Comparison of ENCODE assay signal across 14 mouse cellular contexts in the genomic region with DNA sequence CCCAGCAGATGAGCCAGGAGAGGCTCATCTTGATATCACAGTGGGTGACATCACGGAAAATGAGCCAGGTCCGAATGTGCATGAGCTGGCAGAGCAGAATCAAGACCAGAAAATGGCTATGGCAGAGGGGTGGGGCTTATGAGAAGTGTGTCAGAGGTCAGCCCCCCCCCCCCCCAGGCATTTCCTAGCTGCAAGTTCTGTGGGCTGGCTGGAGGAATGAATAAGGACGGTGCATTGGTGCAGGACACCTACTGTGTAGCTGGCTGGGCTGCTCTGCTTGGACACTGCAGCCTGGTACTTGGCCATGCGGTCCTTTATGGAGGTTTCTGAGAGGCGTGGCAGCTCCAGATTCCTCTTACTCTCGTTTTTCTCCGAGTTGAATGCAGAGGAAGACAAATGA. TPM values are rescaled to one million over a fixed set of nuclear protein-coding genes. Genes with fewer than 3 reads are reported as not detected.
A peak's percentile ranks its signal among the peaks of the same experiment; 100 is the strongest.
DNase-seq lines count a peak whose midpoint lies in the region; ATAC-seq and TF ChIP-seq lines count a peak whose summit lies in the region.
"Had no signal": no experiment of that assay in that cellular context is flagged by ENCODE, and none has a peak within 500 bp of the region (broad histone marks: within the 10 kb centered on the region; RNA-seq: fewer than 3 reads in every experiment).

No protein-coding gene starts in this region.

- peaks cover 5% of the 10 kb centered on the region; the same call in 1 of the 2 replicates for H3K27me3 ChIP-seq in midbrain, embryonic 10.5 days (ENCODE audit: low read depth, poor library complexity, severe bottlenecking)
- no peaks in the 10 kb centered on the region for H3K27me3 ChIP-seq in midbrain, postnatal 0 days (ENCODE audit: insufficient read depth, low read length)
- H3K27me3 ChIP-seq in heart, adult 2 months (ENCODE audit: control insufficient read depth, insufficient read depth, low read length) = no peaks in the 10 kb centered on the region
- H3K27me3 ChIP-seq: embryonic facial prominence, embryonic 13.5 days; limb, embryonic 13.5 days had no signal

- 31% methylated on average over 7 of the region's 7 CpGs for WGBS in midbrain, embryonic 10.5 days
- 33% methylated on average over 7 of the region's 7 CpGs for WGBS in midbrain, postnatal 0 days
- WGBS in heart, adult 2 months = 36% methylated on average over 7 of the region's 7 CpGs

- no peak overlapping the region for H3K9ac ChIP-seq in midbrain, postnatal 0 days (replicated peaks; ENCODE audit: low read length, poor library complexity, severe bottlenecking)
- H3K9ac ChIP-seq in heart, adult 2 months (ENCODE audit: low read depth, low read length) = no peak overlapping the region
- H3K9ac ChIP-seq: embryonic facial prominence, embryonic 13.5 days; limb, embryonic 13.5 days had no signal

- H3K79me2 ChIP-seq in heart, adult 2 months (replicated peaks; ENCODE audit: control insufficient read depth, insufficient read depth, low read length) = peaks cover 1% of the 10 kb centered on the region; the same call in 1 of the 2 replicates

- no peak overlapping the region for H3K4me2 ChIP-seq in midbrain, postnatal 0 days (ENCODE audit: low read depth, low read length, poor library complexity, severe bottlenecking)
- H3K4me2 ChIP-seq: embryonic facial prominence, embryonic 13.5 days; limb, embryonic 13.5 days had no signal

- TF ChIP-seq EP300 in heart, adult 2 months (IDR thresholded peaks at IDR 0.05; ENCODE audit: insufficient read depth, low read depth, low read length) = no peak

- no peaks in the 10 kb centered on the region for H3K9me3 ChIP-seq in midbrain, embryonic 10.5 days (replicated peaks)
- H3K9me3 ChIP-seq in midbrain, postnatal 0 days (ENCODE audit: low read length) = no peaks in the 10 kb centered on the region
- H3K9me3 ChIP-seq: embryonic facial prominence, embryonic 13.5 days; limb, embryonic 13.5 days had no signal

- H3K36me3 ChIP-seq in midbrain, embryonic 10.5 days = peaks cover 8% of the 10 kb centered on the region
- H3K36me3 ChIP-seq in midbrain, postnatal 0 days (ENCODE audit: insufficient read depth, low read length) = peaks cover 4% of the 10 kb centered on the region; the same call in 1 of the 2 replicates
- H3K36me3 ChIP-seq in heart, adult 2 months (ENCODE audit: control insufficient read depth, insufficient read depth, low read length) = peaks cover 16% of the 10 kb centered on the region

- no peak for DNase-seq in midbrain, embryonic 10.5 days (ENCODE audit: low spot score)
- DNase-seq in midbrain, postnatal 0 days (ENCODE audit: low spot score) = no peak
- peak; percentile 42 for DNase-seq in MN1 (ENCODE audit: low spot score)
- peak; percentile 29 for DNase-seq in retina, embryonic 14.5 days (ENCODE audit: low spot score)
- no peak for DNase-seq in heart, adult 2 months
- DNase-seq in right cerebral cortex, postnatal 25 days = no peak
- no peak for DNase-seq in right cerebral cortex, postnatal 10 days (ENCODE audit: low spot score in 2 of 2)
- DNase-seq: adrenal gland, postnatal 10 days; lung, adult 18-20 months; lung, postnatal 4 days; spleen, adult 18-20 months had no signal

- no peak overlapping the region for H3K4me3 ChIP-seq in midbrain, embryonic 10.5 days
- no peak overlapping the region for H3K4me3 ChIP-seq in midbrain, postnatal 0 days (ENCODE audit: low read depth, low read length)
- no peak overlapping the region for H3K4me3 ChIP-seq in embryonic fibroblast, embryonic 13.5 days (ENCODE audit: insufficient read depth, low read length)
- no peak overlapping the region for H3K4me3 ChIP-seq in heart, adult 2 months
- H3K4me3 ChIP-seq: embryonic facial prominence, embryonic 13.5 days; limb, embryonic 13.5 days had no signal

- peaks cover 34% of the 10 kb centered on the region for H3K4me1 ChIP-seq in midbrain, embryonic 10.5 days
- H3K4me1 ChIP-seq in midbrain, postnatal 0 days (ENCODE audit: insufficient read depth, low read length) = no peaks in the 10 kb centered on the region
- peaks cover 23% of the 10 kb centered on the region for H3K4me1 ChIP-seq in embryonic fibroblast, embryonic 13.5 days (ENCODE audit: control insufficient read depth, insufficient read depth, low read length)
- H3K4me1 ChIP-seq in heart, adult 2 months (ENCODE audit: control insufficient read depth, insufficient read depth, low read length) = peaks cover 11% of the 10 kb centered on the region

- TF ChIP-seq CTCF in midbrain, postnatal 0 days (IDR thresholded peaks at IDR 0.05) = no peak
- TF ChIP-seq CTCF in embryonic fibroblast, embryonic 13.5 days (IDR thresholded peaks at IDR 0.05; ENCODE audit: borderline replicate concordance, insufficient read depth, low read length) = no peak
- TF ChIP-seq CTCF in heart, adult 2 months (IDR thresholded peaks at IDR 0.05) = no peak

- H3K27ac ChIP-seq in midbrain, embryonic 10.5 days (replicated peaks) = peak overlapping the region; percentile 49; the same call in 1 of the 2 replicates
- no peak overlapping the region for H3K27ac ChIP-seq in midbrain, postnatal 0 days (ENCODE audit: low read depth, low read length)
- peak overlapping the region; percentile 11; the same call in 1 of the 2 replicates for H3K27ac ChIP-seq in embryonic fibroblast, embryonic 13.5 days (ENCODE audit: insufficient read depth, low read length)
- H3K27ac ChIP-seq in heart, adult 2 months = no peak overlapping the region
- H3K27ac ChIP-seq: embryonic facial prominence, embryonic 13.5 days; limb, embryonic 13.5 days had no signal

- intact Hi-C loops in heart, adult 2 months (cut with DNase I) = no loop called here

- no peak for ATAC-seq in midbrain, postnatal 0 days (ENCODE audit: low FRiP score)

- TF ChIP-seq POLR2A in embryonic fibroblast, embryonic 13.5 days (IDR thresholded peaks at IDR 0.05; ENCODE audit: low read depth, low read length) = no peak
- TF ChIP-seq POLR2A in heart, adult 2 months (IDR thresholded peaks at IDR 0.05; ENCODE audit: insufficient read depth, low read depth, low read length) = no peak

RNA-seq across cellular contexts. Expression of a gene that starts 33.5 kb away (rescaled TPM):
- polyA plus RNA-seq in midbrain, embryonic 10.5 days (2016; fragmentation: Nextera tagmentation; extraction: Ambion mirVana) = 58.4 and 63.5 TPM in 2 replicates
- total RNA-seq in midbrain, postnatal 0 days (2014; rRNA removed) = 93.5 and 94.2 TPM in 2 replicates
- polyA plus RNA-seq in midbrain, postnatal 0 days (2015; fragmentation: Nextera tagmentation; extraction: Ambion mirVana) = 75.8 and 76.8 TPM in 2 replicates
- 75.9 and 82.1 TPM in 2 replicates for polyA plus RNA-seq in embryonic fibroblast, embryonic 13.5 days (2011; ENCODE audit: insufficient read length, low read depth, missing spikeins)
- 10 to 100 TPM; 17.4 to 17.9 TPM for total RNA-seq in heart, adult 2 months (2021)
- 21.6 and 27.9 TPM in 2 replicates for polyA plus RNA-seq in heart, adult 2 months (2012; rRNA removed)

Comparison
In these comparisons a context has a peak if more than half of its experiments do, and no peak if none do; other contexts are left out.
1. H3K27ac ChIP-seq: peak in midbrain, embryonic 10.5 days (single experiment) and embryonic fibroblast, embryonic 13.5 days (single experiment); none in midbrain, postnatal 0 days (single experiment) and heart, adult 2 months (single experiment).
2. DNase-seq: peak in MN1 (single experiment) and retina, embryonic 14.5 days (single experiment); none in midbrain, embryonic 10.5 days (single experiment), midbrain, postnatal 0 days (single experiment), heart, adult 2 months (0 of 2), right cerebral cortex, postnatal 25 days (single experiment) and right cerebral cortex, postnatal 10 days (0 of 2).